Mouse (Mus musculus): ENCODE results near the gene Gbp8.

DNA sequence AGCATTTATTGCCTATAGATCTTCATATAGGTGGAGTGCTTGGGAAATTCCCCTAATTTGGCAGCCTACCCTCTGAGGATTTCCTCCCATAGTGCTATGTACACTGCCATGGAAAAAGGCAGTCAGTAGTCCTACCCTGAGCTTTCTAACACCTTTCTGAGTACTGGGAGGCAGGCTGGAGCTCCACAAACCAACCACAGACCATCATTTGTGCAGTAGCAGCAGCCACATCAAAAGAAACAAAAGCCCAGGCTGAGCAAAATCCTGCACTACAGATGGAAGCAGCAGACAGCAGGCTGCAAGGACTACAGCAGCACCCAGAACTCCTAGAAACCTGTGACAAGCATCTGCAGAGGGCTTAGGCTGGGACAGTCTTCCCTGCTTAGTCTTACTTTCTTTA is 129.0 kb downstream of the Gbp8 start:
- TF ChIP-seq CTCF (IDR thresholded peaks at IDR 0.05; ENCODE audit: control insufficient read depth, insufficient read depth, insufficient read length) (no peak), MYOG (IDR thresholded peaks at IDR 0.05; ENCODE audit: control insufficient read depth, extremely low read depth, insufficient read length) (no peak), USF1 (IDR thresholded peaks at IDR 0.05; ENCODE audit: low read depth) (no peak), MAX (IDR thresholded peaks at IDR 0.05) (no peak), MYOD1 (IDR thresholded peaks at IDR 0.05; ENCODE audit: control insufficient read depth, insufficient read length, low read depth) (no peak)
